Mouse (Mus musculus) lung, postnatal 0 days (tissue): ENCODE data around the gene P2rx1. TPM values are rescaled to one million over a fixed set of nuclear protein-coding genes. Genes with fewer than 3 reads are reported as not detected.
A peak's percentile ranks its signal among the peaks of the same experiment; 100 is the strongest.

ENCODE experiments used
- ATAC-seq: fragments of 200-750 bp; cut with Nextera tagmentation; 2 replicates; pipeline ENCODE4 v1.8.0; 2017; ENCODE audit warnings: moderate library complexity
- DNase-seq: peaks from one replicate; pipeline ENCODE4 v3.0.0-alpha.2; 2016; ENCODE audit warnings: low spot score
- H3K27ac ChIP-seq: fragments of 300-500 bp; sonication (generic); 2 replicates; pipeline ENCODE4 v1.5.1; 2014; ENCODE audit warnings: antibody characterized with exemption, mild to moderate bottlenecking, low read length, mixed read lengths
- H3K27me3 ChIP-seq: fragments of 300-500 bp; sonication (generic); replicated peaks from 2 replicates; pipeline ENCODE4 v1.6.1; 2014; ENCODE audit warnings: low read length, mixed read lengths; ENCODE audit not compliant: insufficient read depth
- H3K36me3 ChIP-seq: fragments of 300-500 bp; sonication (generic); 2 replicates; pipeline ENCODE4 v1.6.1; 2014; ENCODE audit warnings: low read length, mixed read lengths; ENCODE audit not compliant: insufficient read depth
- H3K4me1 ChIP-seq: fragments of 300-500 bp; sonication (generic); 2 replicates; pipeline ENCODE4 v1.6.1; 2014; ENCODE audit warnings: antibody characterized with exemption, low read depth, low read length, mixed read lengths; ENCODE audit not compliant: insufficient read depth
- H3K4me2 ChIP-seq: fragments of 300-500 bp; sonication (generic); replicated peaks from 2 replicates; pipeline ENCODE4 v1.6.1; 2014; ENCODE audit warnings: low read depth, mild to moderate bottlenecking, low read length, moderate library complexity, mixed read lengths
- H3K4me3 ChIP-seq: fragments of 300-500 bp; sonication (generic); 2 replicates; pipeline ENCODE4 v1.5.1; 2014; ENCODE audit warnings: low read depth, low read length
- H3K9ac ChIP-seq: fragments of 300-500 bp; sonication (generic); replicated peaks from 2 replicates; pipeline ENCODE4 v1.6.1; 2014; ENCODE audit warnings: low read depth, mild to moderate bottlenecking
- H3K9me3 ChIP-seq: fragments of 300-500 bp; sonication (generic); 2 replicates; pipeline ENCODE4 v1.6.1; 2016; ENCODE audit warnings: low read length, mixed read lengths
- CTCF ChIP-seq: IDR thresholded peaks from 2 replicates; pipeline ENCODE4 v1.5.1; 2016; ENCODE audit warnings: antibody characterized with exemption, mild to moderate bottlenecking
- EP300 ChIP-seq: IDR thresholded peaks from 2 replicates; pipeline ENCODE4 v1.6.1; 2016; ENCODE audit warnings: antibody characterized with exemption, mild to moderate bottlenecking, control low read depth
- WGBS: fragments of 180-500 bp; shearing (Covaris S2); extraction: QIAGEN DNeasy Blood & Tissue Kit; methylation state at CpG from one replicate; pipeline ENCODE4 v1.1.7; 2014; 5-methylcytosine and 5-hydroxymethylcytosine counted together
- polyA plus RNA-seq: library from polyadenylated mRNA; unstranded; fragments of >200 nt; fragmentation: Nextera tagmentation; extraction: Ambion mirVana; gene quantifications from 2 replicates; pipeline ENCODE4 v1.2.1, GENCODE M21; 2015

The P2rx1 gene
- polyA plus RNA-seq, 1 experiment from 2014 or later = 1.9 TPM

GRCm38 (mm10) chr11:72986745-72987144 lies 12.2 kb upstream of the P2rx1 start:
- Histone ChIP-seq H3K4me2 (no peak overlapping the region), H3K27ac (no peak overlapping the region), H3K4me1 (peaks cover 7% of the 10 kb centered on the region; the same call in 1 of the 2 replicates), H3K9ac (no peak overlapping the region), H3K36me3 (no peaks in the 10 kb centered on the region), H3K4me3 (no peak overlapping the region), H3K27me3 (no peaks in the 10 kb centered on the region), H3K9me3 (no peaks in the 10 kb centered on the region)
- no peak for DNase-seq
- TF ChIP-seq EP300 = no peak
- TF ChIP-seq CTCF = no peak
- no peak for ATAC-seq
- WGBS = 67% methylated on average over 5 of the region's 5 CpGs

- DNase-seq (no peak), ATAC-seq (no peak)
- H3K27ac ChIP-seq = no peak overlapping the region
- WGBS = 58% methylated on average over 5 of the region's 5 CpGs
- TF ChIP-seq CTCF (no peak), EP300 (no peak)
- no peaks in the 10 kb centered on the region for H3K27me3 ChIP-seq
- H3K9me3 ChIP-seq = no peaks in the 10 kb centered on the region
- no peak overlapping the region for H3K9ac ChIP-seq
- no peak overlapping the region for H3K4me2 ChIP-seq
- H3K36me3 ChIP-seq = no peaks in the 10 kb centered on the region
- no peak overlapping the region for H3K4me3 ChIP-seq
- H3K4me1 ChIP-seq = peaks cover 12% of the 10 kb centered on the region
Observed at GRCm38 (mm10) chr11:72987234-72987633, 11.7 kb upstream of the P2rx1 start.

GRCm38 (mm10) chr11:72987807-72988206 lies 11.1 kb upstream of the P2rx1 start:
- Histone ChIP-seq H3K9me3 (no peaks in the 10 kb centered on the region), H3K4me2 (no peak overlapping the region), H3K9ac (no peak overlapping the region), H3K27me3 (no peaks in the 10 kb centered on the region), H3K4me3 (no peak overlapping the region), H3K36me3 (no peaks in the 10 kb centered on the region), H3K4me1 (peaks cover 14% of the 10 kb centered on the region), H3K27ac (no peak overlapping the region)
- DNase-seq (no peak), ATAC-seq (no peak)
- 35% methylated on average over 5 of the region's 5 CpGs for WGBS
- TF ChIP-seq EP300 (no peak), CTCF (no peak)

GRCm38 (mm10) chr11:72989044-72989443 lies 9.9 kb upstream of the P2rx1 start:
- Histone ChIP-seq H3K4me2 (no peak overlapping the region), H3K9me3 (no peaks in the 10 kb centered on the region), H3K4me1 (peaks cover 14% of the 10 kb centered on the region), H3K27me3 (no peaks in the 10 kb centered on the region), H3K36me3 (no peaks in the 10 kb centered on the region), H3K4me3 (no peak overlapping the region), H3K9ac (no peak overlapping the region), H3K27ac (no peak overlapping the region)
- peak; percentile 65 for ATAC-seq
- DNase-seq = peak; percentile 65
- TF ChIP-seq CTCF (no peak), EP300 (no peak)
- WGBS = 59% methylated on average over 6 of the region's 6 CpGs

GRCm38 (mm10) chr11:72990688-72991087 lies 8.2 kb upstream of the P2rx1 start:
- Histone ChIP-seq H3K27me3 (no peaks in the 10 kb centered on the region), H3K4me1 (peaks cover 14% of the 10 kb centered on the region), H3K27ac (no peak overlapping the region), H3K9ac (no peak overlapping the region), H3K36me3 (no peaks in the 10 kb centered on the region), H3K4me2 (no peak overlapping the region), H3K4me3 (no peak overlapping the region), H3K9me3 (no peaks in the 10 kb centered on the region)
- TF ChIP-seq EP300 (no peak), CTCF (no peak)
- ATAC-seq = 0 out of 2 replicates have a peak, but pooled peaks have one; percentile 11
- WGBS = 73% methylated on average over 9 of the region's 9 CpGs
- DNase-seq = no peak

GRCm38 (mm10) chr11:72991961-72992360 lies 6.9 kb upstream of the P2rx1 start:
- Histone ChIP-seq H3K4me2 (no peak overlapping the region), H3K36me3 (no peaks in the 10 kb centered on the region), H3K27me3 (no peaks in the 10 kb centered on the region), H3K27ac (0 out of 2 replicates have a peak overlapping the region, but pooled peaks have one; percentile 32), H3K4me1 (peaks cover 14% of the 10 kb centered on the region), H3K9ac (no peak overlapping the region), H3K4me3 (no peak overlapping the region), H3K9me3 (no peaks in the 10 kb centered on the region)
- ATAC-seq (peak; percentile 68), DNase-seq (peak; percentile 68)
- TF ChIP-seq CTCF = no peak
- TF ChIP-seq EP300 = no peak
- WGBS = 30% methylated on average over 9 of the region's 9 CpGs

GRCm38 (mm10) chr11:72996346-72996745 lies 2.6 kb upstream of the P2rx1 start:
- no peaks in the 10 kb centered on the region for H3K36me3 ChIP-seq
- no peak for TF ChIP-seq CTCF
- no peak for TF ChIP-seq EP300
- H3K9ac ChIP-seq = no peak overlapping the region
- peaks cover 13% of the 10 kb centered on the region for H3K4me1 ChIP-seq
- H3K4me3 ChIP-seq = no peak overlapping the region
- ATAC-seq (no peak), DNase-seq (no peak)
- 50% methylated on average over 6 of the region's 6 CpGs for WGBS
- H3K27me3 ChIP-seq = no peaks in the 10 kb centered on the region
- no peaks in the 10 kb centered on the region for H3K9me3 ChIP-seq
- H3K4me2 ChIP-seq = no peak overlapping the region
- no peak overlapping the region for H3K27ac ChIP-seq
